Mouse (Mus musculus) bone marrow, adult 2 months (tissue): ENCODE data around the gene Bub1b. TPM values are rescaled to one million over a fixed set of nuclear protein-coding genes. Genes with fewer than 3 reads are reported as not detected.

Experiments
- H3K27ac ChIP-seq: fragments of 200-500 bp; 2 replicates; pipeline ENCODE4 v1.5.1; 2012; ENCODE audit warnings: low read depth, mild to moderate bottlenecking, control low read depth, inconsistent platforms, low read length; ENCODE audit not compliant: control insufficient read depth, poor library complexity, insufficient read depth
- H3K4me1 ChIP-seq: fragments of 200-500 bp; 2 replicates; pipeline ENCODE4 v1.6.1; 2011; ENCODE audit warnings: low read length; ENCODE audit not compliant: control insufficient read depth, insufficient read depth
- H3K4me3 ChIP-seq: fragments of 200-500 bp; replicated peaks from 2 replicates; pipeline ENCODE3; 2011; ENCODE audit warnings: mild to moderate bottlenecking, low read depth, low read length, control low read depth; ENCODE audit not compliant: control insufficient read depth
- CTCF ChIP-seq: fragments of 200-500 bp; IDR thresholded peaks from 2 replicates; pipeline ENCODE4 v1.5.1; 2011; ENCODE audit warnings: low read length, control low read depth; ENCODE audit not compliant: control insufficient read depth, insufficient read depth
- POLR2A ChIP-seq: fragments of 200-500 bp; IDR thresholded peaks from 2 replicates; pipeline ENCODE4 v1.6.1; 2011; ENCODE audit warnings: low read depth, mild to moderate bottlenecking, control low read depth, low read length, borderline replicate concordance; ENCODE audit not compliant: control insufficient read depth
- WGBS: fragments of 180-500 bp; shearing (Covaris S2); methylation state at CpG from one replicate; pipeline ENCODE4 v1.1.7; 2018; 5-methylcytosine and 5-hydroxymethylcytosine counted together
- polyA plus RNA-seq: library from polyadenylated mRNA; stranded (reverse); fragments of >200 nt; gene quantifications from 2 replicates; pipeline ENCODE4 v1.2.4, GENCODE M21; 2011; ENCODE audit warnings: low replicate concordance; ENCODE audit not compliant: missing spikeins, insufficient read depth, insufficient read length

Gene Bub1b
- polyA plus RNA-seq, 1 experiment = 44.1 TPM

DNA sequence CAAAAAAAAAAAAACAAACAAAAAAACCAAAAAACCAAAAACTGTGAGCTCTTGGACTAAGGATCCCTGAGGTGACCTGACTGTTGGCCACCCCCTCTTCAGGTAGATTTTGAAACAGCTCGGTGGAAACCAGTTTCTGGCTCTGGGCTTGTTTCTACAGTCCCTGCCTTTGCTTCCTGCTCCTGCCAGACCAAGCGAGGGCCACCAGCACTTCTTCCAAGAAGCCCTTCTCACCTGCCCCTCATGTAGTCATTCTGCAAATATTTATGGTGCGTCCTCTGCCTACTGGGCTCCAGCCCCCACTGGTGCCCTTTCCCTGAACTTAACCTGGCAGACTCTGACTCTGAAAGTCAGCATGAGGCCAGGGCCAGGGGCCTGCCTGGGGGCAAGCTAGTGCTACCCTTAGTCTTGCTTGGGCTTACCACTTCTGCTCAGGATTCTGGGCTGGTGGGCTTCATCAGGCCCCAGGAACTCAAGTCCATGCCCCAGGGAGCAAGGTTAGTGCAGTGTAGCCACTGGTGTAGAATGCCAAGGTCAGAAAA lies 67.0 kb downstream of the Bub1b start:
- no peak for TF ChIP-seq POLR2A
- no peak for TF ChIP-seq CTCF
- H3K27ac ChIP-seq = no peak overlapping the region
- no peaks in the 10 kb centered on the region; the same call in 1 of the 2 replicates for H3K4me1 ChIP-seq
- WGBS = 67% methylated on average over 3 of the region's 3 CpGs
- H3K4me3 ChIP-seq = no peak overlapping the region

DNA sequence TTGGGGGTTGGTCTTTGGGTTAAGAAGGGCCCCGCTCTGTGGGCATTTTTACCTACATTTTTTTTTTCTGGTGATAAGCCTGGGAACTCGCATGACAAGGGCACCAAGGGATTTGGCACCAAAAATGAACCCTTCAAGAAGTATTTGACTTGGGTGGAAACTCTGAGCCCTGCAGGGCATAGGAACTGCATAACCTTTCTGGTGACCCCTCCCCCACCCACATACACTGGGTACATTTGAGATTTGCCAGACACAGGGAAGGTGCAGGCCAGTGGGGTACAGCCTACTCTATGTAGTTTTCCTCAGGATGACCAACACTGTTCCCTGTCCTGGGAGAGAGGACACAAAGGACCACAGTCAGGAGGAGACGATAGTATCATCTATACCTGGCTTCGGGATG lies 67.6 kb downstream of the Bub1b start:
- Histone ChIP-seq H3K27ac (no peak overlapping the region), H3K4me3 (no peak overlapping the region), H3K4me1 (no peaks in the 10 kb centered on the region; the same call in 1 of the 2 replicates)
- TF ChIP-seq POLR2A (no peak), CTCF (no peak)
- WGBS = 82% methylated on average over 4 of the region's 4 CpGs

DNA sequence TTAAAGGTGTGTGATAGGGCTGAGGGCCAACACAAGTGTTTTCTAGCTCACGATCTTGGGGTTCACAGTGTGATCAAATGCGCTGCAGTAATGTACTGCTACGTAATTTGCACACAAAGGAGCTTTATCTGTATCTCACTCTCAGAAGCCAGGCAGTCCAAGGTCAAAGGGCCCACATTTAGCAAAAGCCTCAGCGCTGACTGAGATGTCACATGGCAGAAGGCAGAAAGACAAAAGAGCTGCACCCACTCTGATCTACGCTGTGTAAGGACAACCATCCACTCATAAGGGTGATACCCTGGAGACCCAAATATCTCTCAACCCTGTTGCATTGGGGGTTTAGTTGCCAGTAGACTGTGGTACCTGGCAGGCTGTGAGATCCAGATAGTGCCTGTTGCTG lies 69.2 kb downstream of the Bub1b start:
- no peak overlapping the region for H3K4me3 ChIP-seq
- H3K27ac ChIP-seq = no peak overlapping the region
- WGBS = 89% methylated on average over 5 of the region's 5 CpGs
- TF ChIP-seq CTCF (no peak), POLR2A (no peak)
- no peaks in the 10 kb centered on the region; the same call in 1 of the 2 replicates for H3K4me1 ChIP-seq

DNA sequence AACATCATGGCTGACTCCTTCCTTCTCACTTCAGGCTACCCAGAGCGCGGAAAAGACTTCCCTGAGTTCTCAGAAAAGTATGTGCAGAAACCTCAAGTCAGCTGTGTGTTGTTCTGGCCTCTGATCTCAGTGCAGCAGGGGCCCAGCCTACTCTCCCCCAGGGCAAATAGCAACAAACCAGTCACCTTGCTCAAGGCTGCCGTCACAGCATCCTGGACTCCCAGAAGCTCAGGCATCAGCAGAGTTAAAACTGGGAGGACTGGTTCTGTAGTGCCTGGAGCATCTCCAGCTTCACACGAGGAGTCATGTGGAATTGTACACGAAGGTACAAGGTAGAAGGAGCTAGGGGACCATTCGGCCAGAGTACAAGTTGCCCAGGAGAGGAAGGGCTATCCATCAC lies 71.2 kb downstream of the Bub1b start:
- H3K4me1 ChIP-seq = no peaks in the 10 kb centered on the region
- WGBS = 84% methylated on average over 6 of the region's 6 CpGs
- H3K27ac ChIP-seq = no peak overlapping the region
- TF ChIP-seq POLR2A (no peak), CTCF (no peak)
- H3K4me3 ChIP-seq = no peak overlapping the region

DNA sequence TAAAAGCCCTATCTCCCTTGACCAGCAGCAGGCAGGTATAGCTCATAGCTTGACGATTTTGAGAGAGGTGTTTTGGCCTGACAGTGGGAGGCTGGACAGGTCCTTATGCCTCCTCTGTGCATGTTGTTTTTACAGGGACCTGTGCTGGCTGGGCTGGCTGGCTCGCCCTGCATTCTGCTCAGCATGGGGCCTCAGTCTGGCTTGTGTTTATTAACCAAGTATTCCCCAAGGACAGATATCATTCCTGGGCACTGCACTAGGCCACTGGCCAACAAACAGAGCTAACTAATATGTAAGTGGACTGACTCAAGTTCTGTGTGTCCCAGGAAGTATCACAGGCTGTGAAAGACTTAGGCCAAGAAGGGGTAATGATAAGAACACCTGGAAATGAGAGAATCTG lies 71.8 kb downstream of the Bub1b start:
- no peak overlapping the region for H3K4me3 ChIP-seq
- H3K27ac ChIP-seq = no peak overlapping the region
- no peaks in the 10 kb centered on the region for H3K4me1 ChIP-seq
- 70% methylated on average over 2 of the region's 2 CpGs for WGBS
- TF ChIP-seq POLR2A = no peak
- no peak for TF ChIP-seq CTCF

DNA sequence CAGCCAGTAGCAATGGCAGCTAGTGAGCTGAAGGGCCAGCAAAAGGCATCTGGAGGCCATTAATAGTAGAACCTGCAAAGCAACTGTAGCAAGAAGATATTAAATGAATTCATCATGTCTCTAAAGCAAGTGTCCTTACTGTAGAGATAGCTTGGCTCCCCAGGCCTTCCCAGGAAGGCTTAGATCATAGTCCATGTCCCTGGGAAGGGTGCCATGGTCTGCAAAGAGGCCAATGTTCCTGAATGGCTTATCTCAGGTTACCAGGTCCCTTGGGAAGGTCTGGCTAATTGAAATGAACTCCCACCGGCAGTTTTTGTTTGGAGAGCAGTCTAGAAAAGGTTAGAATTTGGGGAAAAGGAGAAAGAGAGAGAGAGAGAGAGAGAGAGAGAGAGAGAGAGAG lies 73.7 kb downstream of the Bub1b start:
- WGBS = 77% methylated on average over 1 of the region's 1 CpGs
- H3K4me1 ChIP-seq = no peaks in the 10 kb centered on the region; the same call in 1 of the 2 replicates

DNA sequence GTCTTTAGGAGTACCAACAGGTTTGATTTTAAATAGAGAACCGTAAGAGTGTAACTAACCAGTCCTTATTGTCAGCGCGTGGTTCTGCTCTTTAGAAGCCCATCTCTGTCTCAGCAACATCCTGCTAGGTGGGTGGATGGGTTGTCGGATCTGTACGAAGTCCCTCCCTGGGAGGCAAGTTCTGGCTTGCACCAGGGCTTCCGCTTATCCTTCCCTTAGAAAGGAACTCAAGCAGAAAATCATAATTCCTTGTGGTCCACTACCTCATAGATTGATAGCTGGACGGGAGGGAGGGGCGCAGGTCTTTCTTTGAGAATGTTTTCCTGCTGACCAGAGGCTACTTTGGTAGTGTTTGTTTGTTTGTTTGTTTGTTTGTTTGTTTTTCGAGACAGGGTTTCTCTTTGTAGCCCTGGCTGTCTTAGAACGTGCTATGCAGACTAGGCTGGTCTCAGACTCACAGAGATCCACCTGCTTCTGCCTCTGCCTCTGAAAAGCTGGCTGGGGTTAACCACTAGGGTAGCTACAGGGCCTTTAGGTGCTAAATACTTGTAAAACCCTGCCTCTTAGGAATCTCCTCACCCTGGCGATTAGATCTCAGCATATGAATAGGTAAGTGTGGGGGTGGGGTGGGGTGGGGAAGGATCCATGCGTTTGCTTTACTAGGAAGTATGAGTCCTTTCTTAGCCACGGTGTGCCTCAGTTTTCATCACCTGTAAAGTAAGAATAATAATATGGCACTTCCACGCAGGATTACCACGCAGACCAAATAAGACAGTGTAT lies 75.9 kb downstream of the Bub1b start:
- no peak overlapping the region for H3K4me3 ChIP-seq
- 73% methylated on average over 15 of the region's 15 CpGs for WGBS
- H3K4me1 ChIP-seq = no peaks in the 10 kb centered on the region; the same call in 1 of the 2 replicates
- no peak overlapping the region for H3K27ac ChIP-seq
- TF ChIP-seq CTCF = no peak
- no peak for TF ChIP-seq POLR2A

More for the DNA sequence above, 73.7 kb downstream of the Bub1b start:
- no peak overlapping the region for H3K27ac ChIP-seq
- no peak for TF ChIP-seq POLR2A
- no peak for TF ChIP-seq CTCF
- no peak overlapping the region for H3K4me3 ChIP-seq

DNA sequence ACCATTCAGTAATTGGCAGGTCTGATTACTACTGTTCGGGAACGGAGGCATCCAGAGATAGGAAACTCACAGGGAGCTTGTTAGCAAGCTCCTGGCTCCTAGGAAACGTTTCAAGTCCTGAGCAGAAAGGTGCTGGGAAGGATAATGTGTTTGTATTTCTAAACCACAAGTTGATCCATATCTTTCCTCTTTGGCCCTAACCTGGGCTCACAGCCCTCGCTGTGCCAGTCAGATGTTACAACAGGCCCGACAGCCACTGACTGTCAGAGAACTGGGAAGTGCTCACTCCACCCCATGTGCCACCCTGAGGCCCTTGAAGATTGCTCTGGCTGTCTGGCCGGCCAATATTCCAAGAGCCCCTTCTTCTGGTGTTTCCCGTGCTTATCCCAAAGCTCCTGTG lies 76.5 kb downstream of the Bub1b start:
- no peak for TF ChIP-seq CTCF
- no peak for TF ChIP-seq POLR2A
- Histone ChIP-seq H3K4me1 (no peaks in the 10 kb centered on the region; the same call in 1 of the 2 replicates), H3K27ac (no peak overlapping the region), H3K4me3 (no peak overlapping the region)
- 45% methylated on average over 7 of the region's 7 CpGs for WGBS
